Mouse (Mus musculus) left cerebral cortex, postnatal 25 days (tissue): ENCODE data around the gene Iqcf3. TPM values are rescaled to one million over a fixed set of nuclear protein-coding genes. Genes with fewer than 3 reads are reported as not detected.
A peak's percentile ranks its signal among the peaks of the same experiment; 100 is the strongest.
"Not testable (repeated sequence)": the region's sequence is repeated elsewhere in the genome, so short reads cannot be mapped to it uniquely, and the experiment has no call there.

Experiments
- DNase-seq, 2 experiments: peaks; one replicate each; pipeline ENCODE4 v3.0.0; 2022; ENCODE audit warnings: low spot score in 2 of 2, mixed read lengths in 1 of 2
- intact Hi-C: fragments of 180-260 bp; cut with DNase I; formaldehyde crosslinking; loops from one replicate; pipeline ENCODE4 v1.15.1; 2025
- total RNA-seq, 2 experiments: library from RNA; stranded (reverse); gene quantifications; 2 replicates each; pipeline ENCODE4 v1.2.3; 2021

Gene Iqcf3
- not detected for total RNA-seq

GRCm38 (mm10) chr9:106561531-106561930 is at the start of gene Iqcf3:
Gene Iqcf3, minus strand, starts transcription at chr9:106561631.
- intact Hi-C loops: no loop called here
- DNase-seq: no peak

GRCm38 (mm10) chr9:106610727-106611126 is 49.3 kb upstream of the Iqcf3 start:
- no peak for DNase-seq
- intact Hi-C loops: no loop called here

GRCm38 (mm10) chr9:106600546-106600945 is 39.1 kb upstream of the Iqcf3 start:
- peak; percentile 65 to 78 for DNase-seq
- intact Hi-C loops: loop anchor here (2.0 to 10.0 kb wide), 3 partner anchors 52 to 214 kb away; no protein-coding TSS in a partner anchor

- intact Hi-C loops: loop anchor here (2.0 to 5.0 kb wide), 2 partner anchors 44 to 66 kb away; no protein-coding TSS in a partner anchor
- no peak for DNase-seq
Measured at GRCm38 (mm10) chr9:106598466-106598865, 37.0 kb upstream of the Iqcf3 start.

- intact Hi-C loops: loop anchor here (5.0 kb wide), 1 partner anchor 64 kb away; no protein-coding TSS in a partner anchor
- peak in 1 of 2 experiments; percentile 91 for DNase-seq
Measured at GRCm38 (mm10) chr9:106595836-106596235, 34.4 kb upstream of the Iqcf3 start.

GRCm38 (mm10) chr9:106595402-106595801 is 34.0 kb upstream of the Iqcf3 start:
- not testable (repeated sequence) for DNase-seq
- intact Hi-C loops: loop anchor here (5.0 kb wide), 1 partner anchor 63 kb away; no protein-coding TSS in a partner anchor

DNA sequence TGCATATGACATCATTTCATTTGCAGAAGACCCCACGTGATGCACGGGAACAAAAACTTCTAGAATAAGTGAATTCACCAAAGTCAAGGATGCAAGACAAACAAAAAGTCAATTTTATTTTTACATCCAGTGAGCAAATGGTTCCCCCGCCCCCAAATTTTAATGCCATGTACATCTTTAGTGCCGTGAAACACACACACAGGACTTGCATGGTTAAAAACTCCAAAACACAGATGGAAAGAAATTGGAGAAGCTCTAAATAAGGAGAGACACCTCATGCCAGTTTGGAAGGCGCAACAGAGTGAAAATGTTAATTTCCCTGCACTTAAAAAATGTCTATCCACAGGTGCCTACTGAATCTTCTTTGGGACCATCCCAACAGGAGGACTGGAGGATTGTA is 30.7 kb upstream of the Iqcf3 start:
- intact Hi-C loops: no loop called here
- peak in 1 of 2 experiments; percentile 50 for DNase-seq

GRCm38 (mm10) chr9:106582552-106582951 is 21.1 kb upstream of the Iqcf3 start:
- peak in 1 of 2 experiments; percentile 49 for DNase-seq
- intact Hi-C loops: loop anchor here (5.0 kb wide), 1 partner anchor 45 kb away; no protein-coding TSS in a partner anchor

DNA sequence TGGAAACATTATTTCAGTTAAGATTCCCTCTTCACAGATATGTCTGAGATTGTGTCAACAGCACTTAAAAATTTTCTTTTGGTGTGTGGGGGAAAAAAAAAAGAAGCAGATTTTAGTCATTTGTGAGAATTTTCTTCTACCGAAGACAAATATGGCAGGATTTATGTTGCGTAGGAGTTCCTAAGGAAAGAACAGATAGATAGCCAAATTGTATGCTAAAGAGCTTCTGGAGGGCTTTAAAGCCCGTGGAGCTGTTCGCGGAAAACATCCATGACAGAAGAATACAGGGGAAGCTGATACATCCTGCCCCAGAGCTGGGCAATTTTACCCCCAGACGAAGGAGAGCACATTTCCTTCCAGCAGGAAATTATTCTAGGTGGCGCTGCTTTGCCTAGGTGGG is 18.6 kb upstream of the Iqcf3 start:
- intact Hi-C loops: loop anchor here (5.0 kb wide), 1 partner anchor 43 kb away; no protein-coding TSS in a partner anchor
- peak in 1 of 2 experiments; percentile 77 for DNase-seq

GRCm38 (mm10) chr9:106576112-106576511 is 14.7 kb upstream of the Iqcf3 start:
- DNase-seq: peak in 1 of 2 experiments; percentile 37
- intact Hi-C loops: no loop called here

GRCm38 (mm10) chr9:106573366-106573765 is 11.9 kb upstream of the Iqcf3 start:
- no peak for DNase-seq
- intact Hi-C loops: no loop called here

GRCm38 (mm10) chr9:106572186-106572585 is 10.8 kb upstream of the Iqcf3 start:
- no peak for DNase-seq
- intact Hi-C loops: no loop called here

GRCm38 (mm10) chr9:106570896-106571295 is 9.5 kb upstream of the Iqcf3 start, which contains the start of gene Iqcf4:
Gene Iqcf4, minus strand, starts transcription at chr9:106570996.
- intact Hi-C loops: no loop called here
- no peak for DNase-seq

GRCm38 (mm10) chr9:106566437-106566836 is 5.0 kb upstream of the Iqcf3 start:
- no peak for DNase-seq
- intact Hi-C loops: no loop called here

DNA sequence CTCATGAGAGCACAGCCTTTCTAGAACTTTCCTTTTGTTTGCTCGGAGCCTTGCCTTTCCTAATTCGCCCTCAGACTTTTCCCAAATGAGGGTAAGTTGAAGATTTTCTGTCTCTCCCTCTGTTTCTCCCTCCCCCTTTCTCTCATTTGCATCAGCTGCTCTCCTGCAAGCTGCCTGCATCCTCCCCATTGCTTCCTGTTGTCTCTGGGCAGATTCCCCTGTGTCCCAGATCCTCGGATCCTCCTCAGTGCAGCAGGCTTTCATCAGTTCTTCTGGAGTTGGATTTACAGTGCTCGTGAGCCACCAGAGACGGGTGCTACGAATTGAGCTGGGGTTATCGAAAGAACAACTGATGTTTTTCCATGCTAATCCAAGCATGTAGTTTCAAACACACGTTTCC is 2.6 kb upstream of the Iqcf3 start:
- peak in 1 of 2 experiments; percentile 43 for DNase-seq
- intact Hi-C loops: no loop called here

GRCm38 (mm10) chr9:106562291-106562690 is 860 bp upstream of the Iqcf3 start:
- no peak for DNase-seq

GRCm38 (mm10) chr9:106534975-106535374 is 26.5 kb downstream of the Iqcf3 start:
- DNase-seq: peak; percentile 11 to 81
- intact Hi-C loops: loop anchor here (5.0 kb wide), 3 partner anchors 47 to 107 kb away; no protein-coding TSS in a partner anchor

More at GRCm38 (mm10) chr9:106562291-106562690, 860 bp upstream of the Iqcf3 start:
- intact Hi-C loops: no loop called here

- DNase-seq: no peak
- intact Hi-C loops: loop anchor here (5.0 kb wide), 2 partner anchors 63 to 108 kb away; no protein-coding TSS in a partner anchor
Measured at GRCm38 (mm10) chr9:106534296-106534695, 27.1 kb downstream of the Iqcf3 start.

GRCm38 (mm10) chr9:106531833-106532232 is 29.6 kb downstream of the Iqcf3 start:
- intact Hi-C loops: loop anchor here (5.0 kb wide), 2 partner anchors 65 to 110 kb away; no protein-coding TSS in a partner anchor
- peak; percentile 26 to 60 for DNase-seq

GRCm38 (mm10) chr9:106519909-106520308 is 41.5 kb downstream of the Iqcf3 start:
- no peak for DNase-seq
- intact Hi-C loops: no loop called here

DNA sequence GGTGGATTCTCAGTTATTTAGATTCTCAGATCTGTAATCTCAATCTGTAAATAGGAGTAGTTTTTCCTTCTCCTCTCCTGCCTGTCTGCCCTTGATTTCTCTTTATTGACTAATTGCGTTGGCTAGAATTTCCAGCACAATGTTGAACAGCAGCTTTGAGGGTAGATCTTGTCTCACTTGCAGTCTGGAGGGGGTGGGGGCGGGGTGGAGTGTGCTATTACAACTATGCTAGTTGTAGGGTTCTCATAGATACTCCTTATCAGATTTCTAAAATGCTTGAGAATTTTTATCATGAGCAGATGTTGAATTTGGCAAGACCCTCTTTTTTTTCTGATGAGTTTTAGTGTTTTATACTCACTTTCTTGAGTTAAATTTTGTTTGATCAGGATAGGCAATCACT is 42.0 kb downstream of the Iqcf3 start:
- DNase-seq: no peak
- intact Hi-C loops: no loop called here
